Mouse (Mus musculus): ENCODE results near the gene Akr1a1. TPM values are rescaled to one million over a fixed set of nuclear protein-coding genes. Genes with fewer than 3 reads are reported as not detected.

Gene Akr1a1
- polyA plus RNA-seq (2017; shearing (Covaris generic)), result 230 TPM

GRCm38 (mm10) chr4:116650924-116651796 lies at the start of gene Akr1a1:
TSS of gene Akr1a1 (minus strand) at chr4:116651680.

DNA sequence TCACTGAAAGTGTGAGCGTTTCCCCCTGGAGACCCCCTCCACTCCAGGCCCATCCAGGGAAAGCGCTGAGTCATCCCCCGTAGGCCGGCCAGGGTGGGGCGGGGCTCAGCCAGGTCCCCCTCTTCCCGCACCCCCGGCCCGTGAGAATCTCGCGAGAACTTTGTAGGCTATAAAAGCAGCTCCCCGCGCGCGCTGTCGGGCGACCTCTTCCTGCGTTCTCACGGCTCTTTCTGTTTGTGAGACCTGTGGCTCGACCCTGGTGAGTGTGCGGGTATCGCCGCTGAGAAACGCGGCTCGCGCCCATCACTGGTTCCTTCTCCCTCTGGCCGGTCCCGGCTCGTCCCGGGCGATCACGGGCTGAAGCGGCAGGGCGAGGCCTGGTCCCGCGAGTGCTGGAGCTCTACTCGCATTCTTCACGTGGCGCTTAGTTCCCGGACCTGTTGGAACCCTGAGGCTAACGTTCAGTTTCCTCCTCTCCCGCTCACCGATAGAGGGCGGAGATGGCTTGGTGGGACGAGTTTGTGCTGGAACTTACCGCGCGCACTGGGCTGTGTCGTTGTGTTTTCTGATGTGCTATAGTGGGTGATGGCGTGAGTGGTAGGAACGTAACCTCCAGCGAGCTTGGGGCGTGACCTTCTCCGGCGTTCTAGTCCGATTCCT lies 34.1 kb upstream of the Akr1a1 start, which contains the start of gene Prdx1:
Gene Prdx1 (plus strand): TSS at position 143 of the 660 bp plus-strand sequence.

GRCm38 (mm10) chr4:116627722-116628662 lies 23.5 kb downstream of the Akr1a1 start, which contains the start of gene Nasp:
TSS of gene Nasp (minus strand) at chr4:116627941.

DNA sequence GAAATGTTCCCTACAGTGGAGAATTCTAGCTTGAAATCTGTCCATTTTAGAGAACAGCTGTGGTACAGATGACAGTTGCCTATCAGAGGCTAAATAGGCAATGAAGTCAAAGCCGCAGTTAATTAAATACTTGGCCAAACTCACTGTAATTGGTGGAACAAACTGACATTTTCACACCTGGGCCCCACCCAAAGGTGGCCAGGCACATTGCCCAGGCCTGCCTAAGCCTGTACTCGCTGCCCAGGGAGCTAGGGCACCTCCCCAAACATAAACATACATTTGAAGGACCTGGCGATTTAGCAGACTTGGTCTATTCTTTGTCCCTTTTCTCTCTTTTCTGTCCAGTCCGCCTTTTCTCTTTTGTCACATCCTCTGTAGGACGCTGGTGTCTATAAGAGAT lies 55.1 kb downstream of the Akr1a1 start, which contains the start of gene Ccdc17:
Gene Ccdc17 (plus strand): TSS at position 276 of the 400 bp plus-strand sequence.

Other genes starting within 250 kb of the Akr1a1 start
- 7.2 TPM for gene Mast2, start 187.5 kb downstream of the Akr1a1 start, polyA plus RNA-seq (2017; shearing (Covaris generic))
- 15.3 TPM for gene Ipp, start 144.1 kb downstream of the Akr1a1 start, polyA plus RNA-seq (2017; shearing (Covaris generic))
- 13.4 TPM for gene Tmem69, start 95.7 kb downstream of the Akr1a1 start, polyA plus RNA-seq (2017; shearing (Covaris generic))
- gene Gpbp1l1, start 94.0 kb downstream of the Akr1a1 start, polyA plus RNA-seq (2017; shearing (Covaris generic)), result 57.1 TPM
- gene Ccdc17, start 55.0 kb downstream of the Akr1a1 start, polyA plus RNA-seq (2017; shearing (Covaris generic)), result 5.5 TPM
- 88.4 TPM for gene Nasp, start 23.7 kb downstream of the Akr1a1 start, polyA plus RNA-seq (2017; shearing (Covaris generic))
- 537 TPM for gene Prdx1, start 33.9 kb upstream of the Akr1a1 start, polyA plus RNA-seq (2017; shearing (Covaris generic))
- gene Mmachc, start 56.7 kb upstream of the Akr1a1 start, polyA plus RNA-seq (2017; shearing (Covaris generic)), result 4.0 TPM
- 4.8 TPM for gene Ccdc163, start 56.8 kb upstream of the Akr1a1 start, polyA plus RNA-seq (2017; shearing (Covaris generic))
- gene Tesk2, start 69.3 kb upstream of the Akr1a1 start, polyA plus RNA-seq (2017; shearing (Covaris generic)), result 5.3 TPM
- 35.2 TPM for gene Toe1, start 156.0 kb upstream of the Akr1a1 start, polyA plus RNA-seq (2017; shearing (Covaris generic))
- 9.9 TPM for gene Mutyh, start 156.0 kb upstream of the Akr1a1 start, polyA plus RNA-seq (2017; shearing (Covaris generic))
- gene Hpdl, start 170.0 kb upstream of the Akr1a1 start, polyA plus RNA-seq (2017; shearing (Covaris generic)), result 0.21 TPM
- gene Zswim5, start 225.7 kb upstream of the Akr1a1 start, polyA plus RNA-seq (2017; shearing (Covaris generic)), result 0.33 TPM

All from effector memory CD4-positive, alpha-beta T cell, adult 7 months (primary cell).